Mouse (Mus musculus) thymus, adult 2 months (tissue): ENCODE data around the gene Gm20388.

Experiments used
- CTCF ChIP-seq: fragments of 200-500 bp; IDR thresholded peaks from 2 replicates; pipeline ENCODE4 v1.5.1; 2012; ENCODE audit warnings: mild to moderate bottlenecking, control low read depth, low read length, moderate library complexity, borderline replicate concordance; ENCODE audit not compliant: control insufficient read depth, poor library complexity, insufficient read depth; ENCODE audit errors: extremely low read depth
- POLR2A ChIP-seq: fragments of 200-500 bp; IDR thresholded peaks from 2 replicates; pipeline ENCODE4 v1.6.1; 2012; ENCODE audit warnings: mild to moderate bottlenecking, low read length, control low read depth, moderate library complexity; ENCODE audit not compliant: control insufficient read depth, poor library complexity, insufficient read depth; ENCODE audit errors: extremely low read depth

- TF ChIP-seq CTCF (no peak), POLR2A (no peak)
Measured at GRCm38 (mm10) chr8:122436586-122437125, 2526.0 kb downstream of the Gm20388 start.
